Mouse (Mus musculus) large intestine, adult 2 months (tissue): Measurements from ENCODE around the gene Pald1. TPM values are rescaled to one million over a fixed set of nuclear protein-coding genes. Genes with fewer than 3 reads are reported as not detected.

Experiments used
- DNase-seq: peaks from one replicate; pipeline ENCODE4 v3.0.0-alpha.2; 2012; ENCODE audit warnings: low read depth, low spot score
- WGBS: fragments of 180-500 bp; shearing (Covaris S2); methylation state at CpG from one replicate; pipeline ENCODE4 v1.1.7; 2018; 5-methylcytosine and 5-hydroxymethylcytosine counted together
- polyA plus RNA-seq: library from polyadenylated mRNA; depleted of rRNA; stranded (reverse); fragments of >200 nt; gene quantifications from 2 replicates; pipeline ENCODE4 v1.2.3, GENCODE M21; 2012; rRNA removed

The Pald1 gene
- 3.3 and 4.0 TPM in 2 replicates for polyA plus RNA-seq

DNA sequence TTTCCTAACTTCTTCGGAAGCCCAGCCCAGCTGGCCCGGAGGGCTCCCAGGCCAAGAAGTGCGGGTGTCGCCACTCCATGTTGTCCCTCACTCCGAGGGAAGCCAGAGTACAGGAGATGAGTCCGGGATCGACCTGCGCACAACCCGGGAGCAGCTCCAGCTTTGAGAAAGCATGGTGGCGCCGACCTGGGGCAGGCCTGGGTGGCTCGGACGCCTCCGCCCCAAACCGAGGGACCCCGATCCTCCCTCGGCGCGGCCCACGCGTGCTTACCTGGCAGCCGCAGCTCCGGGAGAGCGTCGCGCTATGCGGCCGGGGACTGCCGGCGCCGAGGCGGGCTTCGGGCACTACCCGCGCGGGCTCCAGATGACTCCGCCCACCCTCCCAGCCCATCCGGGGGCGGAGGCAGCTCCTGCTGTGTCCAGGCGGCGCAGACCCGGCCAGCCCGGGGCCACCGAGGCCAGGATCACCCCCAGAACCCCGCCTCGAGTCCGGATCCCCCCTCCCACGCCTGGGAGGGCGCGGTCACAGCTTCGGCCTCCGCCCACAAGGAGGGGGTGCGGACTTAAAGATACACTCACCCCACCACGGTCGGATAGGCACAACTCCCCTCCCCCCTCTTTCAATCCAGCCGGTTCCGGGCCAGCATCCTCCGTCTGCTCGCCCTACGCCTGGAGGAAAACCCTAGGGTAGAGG is at the start of gene Pald1:
Pald1 (minus strand) TSS at position 510 of the 694 bp plus-strand sequence.
- peak; percentile 24 for DNase-seq
- WGBS: under 1% methylated on average over 60 of the region's 60 CpGs

DNA sequence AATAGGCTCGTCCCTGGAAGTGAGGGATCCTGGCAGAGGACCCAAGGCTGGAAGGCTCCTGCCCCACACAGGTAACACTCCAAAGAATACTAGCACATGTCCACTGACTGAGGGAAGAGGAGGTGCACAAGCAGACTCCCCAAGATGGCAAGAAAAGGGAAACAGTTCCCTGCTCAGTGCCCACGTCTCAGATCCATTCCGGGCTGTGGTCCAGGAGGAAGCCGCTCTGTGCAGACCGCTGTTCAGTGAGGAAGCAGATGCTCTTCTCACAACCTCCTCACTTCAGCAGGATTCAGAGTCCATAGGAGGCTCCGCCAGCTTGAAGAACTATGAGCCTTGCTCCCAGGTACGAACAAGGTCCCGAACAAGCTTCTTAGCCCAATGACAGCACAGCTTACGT is 48.0 kb upstream of the Pald1 start:
- 87% methylated on average over 9 of the region's 9 CpGs for WGBS
- DNase-seq: no peak

DNA sequence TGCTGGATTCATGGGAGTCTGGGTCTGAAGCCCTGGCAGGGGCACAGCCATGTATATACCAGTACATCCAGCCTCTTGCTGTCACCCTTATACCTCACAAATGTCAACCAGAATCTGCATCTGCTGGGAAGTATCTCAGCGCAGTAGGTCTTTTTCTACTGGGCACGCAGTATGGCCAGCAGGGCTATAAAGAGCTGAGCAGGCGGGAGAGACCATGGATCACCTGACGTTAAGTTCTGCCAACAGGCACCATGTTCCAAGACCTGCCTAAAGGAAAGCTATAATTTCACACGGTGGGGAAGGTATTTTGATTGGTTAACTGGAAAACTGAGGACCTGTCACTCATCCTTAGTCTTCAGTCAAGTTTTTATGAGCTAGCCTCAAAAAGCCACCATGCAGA is 45.7 kb upstream of the Pald1 start:
- DNase-seq: no peak
- WGBS: 90% methylated on average over 5 of the region's 5 CpGs

DNA sequence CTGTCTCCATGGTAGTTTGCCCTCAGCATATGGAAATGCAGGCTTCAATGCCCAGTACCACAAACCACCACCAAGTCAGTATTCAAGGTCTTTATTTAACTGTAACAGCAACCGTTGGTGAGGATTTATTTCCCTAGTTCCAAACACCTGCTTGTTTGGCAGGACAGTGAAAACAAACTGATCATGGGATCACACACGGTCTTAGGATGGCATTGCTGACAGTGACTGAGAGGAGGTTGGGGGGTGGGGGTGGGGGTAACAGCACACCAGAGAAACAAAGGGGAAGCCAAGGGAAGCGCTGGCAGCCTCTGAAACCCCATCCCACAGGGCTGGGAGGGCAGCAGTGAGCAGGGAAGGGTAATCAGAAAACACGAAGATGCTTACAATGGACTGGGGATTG is 45.1 kb upstream of the Pald1 start:
- WGBS: 65% methylated on average over 4 of the region's 4 CpGs

GRCm38 (mm10) chr10:61427951-61428350 is 44.6 kb upstream of the Pald1 start:
- DNase-seq: no peak
- 81% methylated on average over 6 of the region's 6 CpGs for WGBS

More for the DNA sequence above, 45.1 kb upstream of the Pald1 start:
- no peak for DNase-seq

- DNase-seq: no peak
- WGBS: 16% methylated on average over 2 of the region's 2 CpGs
These were observed 43.0 kb upstream of the Pald1 start for GRCm38 (mm10) chr10:61426251-61426757.

GRCm38 (mm10) chr10:61425047-61425446 is 41.7 kb upstream of the Pald1 start:
- 51% methylated on average over 2 of the region's 2 CpGs for WGBS
- DNase-seq: no peak

DNA sequence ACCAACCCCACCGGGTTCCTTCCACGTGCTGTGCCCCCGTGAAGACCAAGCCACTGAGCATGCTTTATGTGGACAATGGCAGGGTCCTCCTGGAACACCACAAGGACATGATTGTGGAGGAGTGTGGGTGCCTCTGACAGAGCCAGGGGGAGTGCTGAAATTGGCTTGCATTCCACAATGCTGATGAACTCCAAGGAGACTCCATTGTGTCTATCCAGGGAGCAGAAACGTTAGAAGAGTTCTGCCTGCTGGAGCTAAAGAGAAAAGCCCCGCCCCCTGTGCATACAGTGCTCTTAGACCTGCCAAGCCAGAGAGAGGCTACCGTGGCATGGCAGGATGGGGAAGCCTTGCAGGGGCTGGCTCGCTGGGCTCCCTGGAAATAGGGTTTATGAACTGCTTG is 41.2 kb upstream of the Pald1 start:
- 18% methylated on average over 7 of the region's 7 CpGs for WGBS
- no peak for DNase-seq

GRCm38 (mm10) chr10:61423289-61423688 is 40.0 kb upstream of the Pald1 start:
- no peak for DNase-seq
- whole genome bisulfite sequencing: 46% methylated on average over 10 of the region's 10 CpGs

- 59% methylated on average over 12 of the region's 12 CpGs for WGBS
- DNase-seq: no peak
These were observed 39.5 kb upstream of the Pald1 start for GRCm38 (mm10) chr10:61422861-61423260.

GRCm38 (mm10) chr10:61420011-61420410 is 36.7 kb upstream of the Pald1 start:
- WGBS: 61% methylated on average over 4 of the region's 4 CpGs
- no peak for DNase-seq

DNA sequence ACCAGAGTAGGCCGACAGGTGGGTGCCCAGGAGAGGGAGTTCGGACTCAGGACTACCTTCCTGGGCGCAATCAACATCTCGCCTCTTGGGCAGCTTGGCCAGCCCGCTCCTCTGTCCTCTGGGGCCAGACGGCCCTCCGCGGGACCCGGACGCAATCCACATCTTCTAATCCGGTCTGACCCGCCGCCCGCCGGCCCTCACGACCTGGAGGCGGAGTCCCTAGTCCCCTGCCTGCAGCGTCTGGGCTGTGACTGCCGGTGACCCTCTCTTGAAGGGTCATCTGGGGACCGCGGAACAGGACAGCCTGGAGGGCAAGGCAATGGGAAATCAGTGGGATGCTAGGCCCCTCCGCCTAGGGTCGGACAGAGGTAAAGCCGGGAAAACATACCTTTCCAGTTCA is 35.8 kb upstream of the Pald1 start:
- WGBS: 22% methylated on average over 21 of the region's 24 CpGs
- DNase-seq: no peak

DNA sequence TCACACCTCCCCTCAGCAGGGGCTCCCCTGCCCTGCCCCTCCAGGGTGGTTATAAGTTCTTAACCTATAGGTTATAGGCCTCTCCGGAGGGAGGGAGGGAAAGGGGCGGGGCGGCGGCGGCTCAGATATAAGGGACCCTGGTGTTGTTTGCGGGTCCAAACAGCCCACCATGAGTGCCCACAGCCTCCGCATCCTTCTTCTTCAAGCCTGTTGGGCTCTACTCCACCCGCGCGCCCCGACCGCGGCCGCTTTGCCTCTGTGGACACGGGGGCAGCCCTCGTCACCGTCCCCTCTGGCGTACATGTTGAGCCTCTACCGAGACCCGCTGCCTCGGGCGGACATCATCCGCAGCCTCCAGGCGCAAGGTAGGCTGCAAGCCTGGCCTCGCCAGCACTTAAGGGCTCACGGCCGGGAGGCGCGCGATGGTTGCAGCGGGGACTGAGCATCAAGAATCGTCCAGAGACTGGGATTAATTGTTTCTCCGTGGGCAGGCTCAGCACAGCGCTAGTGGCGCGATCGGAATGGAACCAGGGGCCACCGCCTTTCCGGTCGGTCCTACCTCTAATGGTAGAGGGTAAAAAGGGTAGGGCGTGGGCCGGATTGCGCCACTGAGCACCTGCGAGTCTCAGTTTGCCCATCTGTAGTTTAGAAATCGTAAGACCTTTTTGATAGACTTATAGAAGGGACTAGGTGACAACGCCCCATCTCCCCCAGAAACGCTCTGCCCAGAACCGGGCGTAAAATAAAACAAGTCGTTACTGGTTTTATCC is 35.0 kb upstream of the Pald1 start:
- no peak for DNase-seq
- 3% methylated on average over 50 of the region's 50 CpGs for WGBS

GRCm38 (mm10) chr10:61417672-61418071 is 34.3 kb upstream of the Pald1 start, which contains the start of gene Nodal:
Nodal (plus strand) TSS chr10:61417972.
- 42% methylated on average over 10 of the region's 10 CpGs for WGBS

GRCm38 (mm10) chr10:61417046-61417445 is 33.7 kb upstream of the Pald1 start:
- 80% methylated on average over 2 of the region's 2 CpGs for WGBS
- no peak for DNase-seq

More at GRCm38 (mm10) chr10:61417672-61418071, 34.3 kb upstream of the Pald1 start, which contains the start of gene Nodal:
- DNase-seq: no peak

DNA sequence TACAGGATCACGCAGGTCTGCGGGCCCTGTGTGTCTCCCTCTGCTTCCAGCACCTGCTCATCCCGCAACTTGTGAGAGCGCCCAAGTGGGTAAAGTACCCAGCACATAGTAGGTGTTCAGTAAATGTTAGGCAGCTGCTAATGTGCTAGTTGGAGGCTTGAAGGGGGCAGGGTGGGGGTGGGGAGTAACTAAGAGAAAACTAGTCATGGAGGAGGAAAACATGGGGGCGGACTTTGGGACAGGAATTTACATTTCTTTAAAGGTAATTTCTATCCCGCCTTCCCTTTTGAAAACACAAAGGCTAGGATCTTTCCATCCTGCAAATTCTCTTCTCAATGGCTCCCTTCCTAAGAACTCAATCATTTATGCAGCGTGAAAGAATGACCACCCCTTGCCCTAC is 33.2 kb upstream of the Pald1 start:
- WGBS: 83% methylated on average over 7 of the region's 7 CpGs
- DNase-seq: no peak

DNA sequence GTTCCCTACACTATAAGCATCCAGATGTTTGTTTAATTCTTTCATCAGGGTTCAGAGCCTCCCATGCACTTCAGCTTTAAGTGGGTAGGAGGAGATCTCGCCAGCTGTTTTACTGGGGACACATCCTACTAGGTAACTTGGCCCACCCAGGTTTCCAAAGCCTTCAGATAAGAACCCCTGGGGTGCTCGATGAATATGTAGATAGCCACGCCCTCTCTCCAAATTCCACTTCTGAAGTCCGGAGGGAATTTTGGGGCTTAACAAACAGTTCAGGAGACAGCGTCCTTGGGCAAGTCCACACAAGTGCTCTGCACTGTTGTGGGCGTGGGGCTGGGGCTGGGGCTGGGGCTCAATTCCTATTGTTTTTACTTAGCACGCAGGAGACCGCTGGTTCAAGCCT is 32.6 kb upstream of the Pald1 start:
- no peak for DNase-seq
- 56% methylated on average over 8 of the region's 8 CpGs for WGBS

DNA sequence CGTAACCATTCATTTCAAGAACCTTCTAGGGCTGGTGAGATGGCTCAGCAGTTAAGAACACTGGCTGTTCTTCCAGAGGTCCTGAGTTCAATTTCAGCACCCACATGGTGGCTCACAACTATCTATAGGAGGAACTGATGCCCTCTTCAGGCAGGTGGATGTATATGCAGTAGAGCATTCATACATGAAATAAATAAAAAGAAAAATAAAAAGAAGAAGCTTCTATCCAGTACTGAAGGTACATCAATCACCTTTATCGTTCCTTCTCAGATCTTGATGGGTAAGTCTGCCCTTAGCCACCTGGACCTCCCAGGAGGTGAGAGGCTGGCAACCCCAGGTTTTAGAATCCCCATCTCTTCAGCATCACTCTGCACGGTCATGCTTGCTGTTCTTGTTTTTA is 31.9 kb upstream of the Pald1 start:
- no peak for DNase-seq
- 83% methylated on average over 3 of the region's 3 CpGs for WGBS

- no peak for DNase-seq
- WGBS: 18% methylated on average over 21 of the region's 21 CpGs
These were observed 29.7 kb upstream of the Pald1 start for GRCm38 (mm10) chr10:61412910-61413625.

GRCm38 (mm10) chr10:61410193-61410592 is 26.9 kb upstream of the Pald1 start:
- DNase-seq: no peak
- 50% methylated on average over 9 of the region's 9 CpGs for WGBS
